Comparison of ENCODE assay signal across 21 mouse cellular contexts in the genomic region with DNA sequence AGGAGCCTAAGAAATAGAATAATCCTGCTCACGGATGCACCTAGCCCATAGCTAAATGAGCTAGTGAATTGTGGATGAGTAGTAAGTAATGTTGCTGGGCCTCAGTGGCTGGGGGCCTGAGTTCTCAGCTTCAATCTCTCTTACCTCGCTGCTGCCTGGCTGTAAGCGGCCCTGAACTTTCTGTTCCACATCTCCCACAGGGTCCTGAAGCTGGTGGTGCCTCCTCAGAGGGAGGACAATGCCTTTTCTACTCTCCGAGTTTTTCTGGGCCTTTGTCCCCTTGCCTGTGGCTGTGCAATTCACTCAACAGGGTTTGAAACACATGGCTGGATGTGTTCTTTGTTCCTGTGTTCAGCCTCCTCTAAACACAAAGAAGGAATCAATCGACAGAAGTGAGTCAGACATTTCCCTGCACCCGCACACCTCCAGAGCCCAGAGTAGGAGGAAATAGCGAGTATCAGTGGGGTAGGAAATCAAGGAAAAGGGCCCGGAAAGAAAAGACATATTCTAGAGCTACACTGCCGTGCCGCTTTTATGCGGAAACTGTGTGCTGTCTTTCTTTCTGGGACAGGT. TPM values are rescaled to one million over a fixed set of nuclear protein-coding genes. Genes with fewer than 3 reads are reported as not detected.
DNase-seq lines count a peak whose midpoint lies in the region; ATAC-seq lines count a peak whose summit lies in the region.
"Had no signal": no experiment of that assay in that cellular context is flagged by ENCODE, and none has a peak within 500 bp of the region (broad histone marks: within the 10 kb centered on the region; RNA-seq: fewer than 3 reads in every experiment).

No protein-coding gene starts in this region.

- peak overlapping the region; percentile 79 for H3K27ac ChIP-seq in midbrain, embryonic 10.5 days (replicated peaks)
- no peak overlapping the region for H3K27ac ChIP-seq in midbrain, embryonic 13.5 days
- H3K27ac ChIP-seq: embryonic facial prominence, embryonic 13.5 days; forebrain, embryonic 13.5 days; heart, embryonic 10.5 days; hindbrain, embryonic 15.5 days had no signal

- no peaks in the 10 kb centered on the region for H3K27me3 ChIP-seq in midbrain, embryonic 10.5 days (ENCODE audit: low read depth, poor library complexity, severe bottlenecking)
- H3K27me3 ChIP-seq in midbrain, embryonic 13.5 days: no peaks in the 10 kb centered on the region
- H3K27me3 ChIP-seq: CH12.LX; embryonic facial prominence, embryonic 13.5 days; forebrain, embryonic 13.5 days; hindbrain, embryonic 15.5 days had no signal

- H3K4me3 ChIP-seq in midbrain, embryonic 10.5 days: no peak overlapping the region
- H3K4me3 ChIP-seq in midbrain, embryonic 13.5 days (replicated peaks): no peak overlapping the region
- H3K4me3 ChIP-seq: embryonic facial prominence, embryonic 13.5 days; forebrain, embryonic 13.5 days; heart, embryonic 10.5 days; hindbrain, embryonic 15.5 days had no signal

- H3K9ac ChIP-seq in midbrain, embryonic 13.5 days (replicated peaks): no peak overlapping the region
- H3K9ac ChIP-seq: embryonic facial prominence, embryonic 13.5 days; forebrain, embryonic 13.5 days; hindbrain, embryonic 15.5 days had no signal

- peaks cover 29% of the 10 kb centered on the region for H3K4me1 ChIP-seq in midbrain, embryonic 10.5 days
- H3K4me1 ChIP-seq in midbrain, embryonic 13.5 days (replicated peaks): 0 out of 2 replicates have a peak, but pooled peaks cover 8% of the 10 kb centered on the region
- H3K4me1 ChIP-seq: forebrain, embryonic 13.5 days had no signal

- no peak overlapping the region for H3K4me2 ChIP-seq in midbrain, embryonic 13.5 days (replicated peaks)
- H3K4me2 ChIP-seq: embryonic facial prominence, embryonic 13.5 days; forebrain, embryonic 13.5 days; hindbrain, embryonic 15.5 days had no signal

- no peaks in the 10 kb centered on the region for H3K36me3 ChIP-seq in midbrain, embryonic 10.5 days
- H3K36me3 ChIP-seq in midbrain, embryonic 13.5 days: no peaks in the 10 kb centered on the region
- H3K36me3 ChIP-seq: embryonic facial prominence, embryonic 13.5 days; heart, embryonic 10.5 days; hindbrain, embryonic 15.5 days had no signal

- whole genome bisulfite sequencing in midbrain, embryonic 10.5 days: 61% methylated on average over 11 of the region's 11 CpGs
- WGBS in midbrain, embryonic 13.5 days: 47% methylated on average over 11 of the region's 11 CpGs

- no peak for ATAC-seq in midbrain, embryonic 13.5 days
- ATAC-seq: forebrain, embryonic 13.5 days; Patski had no signal

- no peaks in the 10 kb centered on the region for H3K9me3 ChIP-seq in midbrain, embryonic 10.5 days (replicated peaks)
- H3K9me3 ChIP-seq in midbrain, embryonic 13.5 days: no peaks in the 10 kb centered on the region
- H3K9me3 ChIP-seq: embryonic facial prominence, embryonic 13.5 days; forebrain, embryonic 13.5 days; heart, embryonic 10.5 days; hindbrain, embryonic 15.5 days had no signal

- peak; percentile 78 for DNase-seq in heart, adult 11 months
- no peak for DNase-seq in heart, postnatal 4 days
- DNase-seq in midbrain, embryonic 10.5 days (ENCODE audit: low spot score): peak; percentile 25
- DNase-seq in ZHBTc4 (ENCODE audit: low read depth, low spot score): peak; percentile 7
- DNase-seq in frontal cortex, postnatal 25 days (ENCODE audit: low spot score in 2 of 2): no peak
- DNase-seq: adrenal gland, adult 8-10 months; adrenal gland, postnatal 36 days; cerebellum, adult 2 months; cerebellum, postnatal 10 days; gastrocnemius, postnatal 36 days; heart, adult 18-20 months; heart, postnatal 10 days; kidney, adult 11 months had no signal

RNA-seq across cellular contexts. Expression of gene Wdr72, which starts 50.3 kb away (rescaled TPM):
- total RNA-seq in heart, postnatal 4 days (2021): 1 to 10 TPM; 1.9 to 2.1 TPM
- polyA plus RNA-seq in midbrain, embryonic 10.5 days (2016; fragmentation: Nextera tagmentation; extraction: Ambion mirVana): 0.70 and 0.75 TPM in 2 replicates
- 0.52 and 0.95 TPM in 2 replicates for polyA plus RNA-seq in midbrain, embryonic 13.5 days (2015; fragmentation: Nextera tagmentation; extraction: Ambion mirVana)
- total RNA-seq: adrenal gland, postnatal 36 days; gastrocnemius, adult 8-10 months; gastrocnemius, postnatal 36 days had no signal

Comparison
In these comparisons a context has a peak if more than half of its experiments do, and no peak if none do; other contexts are left out.
1. DNase-seq: peak in heart, adult 11 months (single experiment), midbrain, embryonic 10.5 days (single experiment) and ZHBTc4 (single experiment); none in heart, postnatal 4 days (single experiment) and frontal cortex, postnatal 25 days (0 of 2).